Mouse (Mus musculus): ENCODE data around the gene Bmp8a. TPM values are rescaled to one million over a fixed set of nuclear protein-coding genes. Genes with fewer than 3 reads are reported as not detected.
"Not testable (repeated sequence)": the region's sequence is repeated elsewhere in the genome, so short reads cannot be mapped to it uniquely, and the experiment has no call there.

Gene Bmp8a
- polyA plus RNA-seq, 1 experiment, result 1.2 TPM

- Histone ChIP-seq H3K4me3 (no peak overlapping the region), H3ac (ENCODE audit: control insufficient read depth, insufficient read length) (no peak overlapping the region), H3K4me2 (ENCODE audit: low read depth) (no peak overlapping the region), H3K27me3 (ENCODE audit: control insufficient read depth, insufficient read depth, insufficient read length) (no peaks in the 10 kb centered on the region), H3K36me3 (ENCODE audit: control insufficient read depth, insufficient read depth) (no peaks in the 10 kb centered on the region), H3K79me2 (ENCODE audit: control insufficient read depth, insufficient read depth) (no peaks in the 10 kb centered on the region)
- TF ChIP-seq REST (IDR thresholded peaks at IDR 0.05; ENCODE audit: insufficient read depth, insufficient read length), result no peak
- TF ChIP-seq MYOG (IDR thresholded peaks at IDR 0.05; ENCODE audit: control insufficient read depth in 1 of 3, insufficient read depth in 1 of 3, insufficient read length in 2 of 3, low read depth in 2 of 3), result no peak
- no peak for TF ChIP-seq USF1 (IDR thresholded peaks at IDR 0.05; ENCODE audit: low read depth)
- no peak for TF ChIP-seq MAX (IDR thresholded peaks at IDR 0.05; ENCODE audit: low read depth)
- no peak for TF ChIP-seq TCF3 (IDR thresholded peaks at IDR 0.05; ENCODE audit: insufficient read length, low read depth)
- TF ChIP-seq POLR2AphosphoS2 (IDR thresholded peaks at IDR 0.05; ENCODE audit: insufficient read length, low read depth), result no peak
- TF ChIP-seq TCF12 (IDR thresholded peaks at IDR 0.05; ENCODE audit: insufficient read depth, poor library complexity, severe bottlenecking), result no peak
- no peak for TF ChIP-seq CEBPB (IDR thresholded peaks at IDR 0.05; ENCODE audit: insufficient read depth, poor library complexity, severe bottlenecking)
- no peak for TF ChIP-seq POLR2A (IDR thresholded peaks at IDR 0.05; ENCODE audit: insufficient read length, low read depth)
- no peak for TF ChIP-seq E2F4 (IDR thresholded peaks at IDR 0.05; ENCODE audit: insufficient read depth)
- TF ChIP-seq MYOD1 (IDR thresholded peaks at IDR 0.05; ENCODE audit: control insufficient read depth in 1 of 3, insufficient read length in 2 of 3, low read depth in 2 of 3), result no peak
- no peak for TF ChIP-seq SRF (IDR thresholded peaks at IDR 0.05; ENCODE audit: control insufficient read depth, insufficient read length, low read depth)
Measured at GRCm38 (mm10) chr4:123334177-123334576, 8.9 kb downstream of the Bmp8a start.

GRCm38 (mm10) chr4:123333151-123333550, 9.9 kb downstream of the Bmp8a start:
- no peak overlapping the region for H3ac ChIP-seq (ENCODE audit: control insufficient read depth, insufficient read length)
- H3K79me2 ChIP-seq (ENCODE audit: control insufficient read depth, insufficient read depth), result no peaks in the 10 kb centered on the region
- no peak overlapping the region for H3K4me2 ChIP-seq (ENCODE audit: low read depth)
- no peaks in the 10 kb centered on the region for H3K27me3 ChIP-seq (ENCODE audit: control insufficient read depth, insufficient read depth, insufficient read length)
- H3K36me3 ChIP-seq (ENCODE audit: control insufficient read depth, insufficient read depth), result no peaks in the 10 kb centered on the region
- no peak overlapping the region for H3K4me3 ChIP-seq
- TF ChIP-seq E2F4 (IDR thresholded peaks at IDR 0.05; ENCODE audit: insufficient read depth), result no peak
- TF ChIP-seq USF1 (IDR thresholded peaks at IDR 0.05; ENCODE audit: low read depth), result no peak
- no peak for TF ChIP-seq SRF (IDR thresholded peaks at IDR 0.05; ENCODE audit: control insufficient read depth, insufficient read length, low read depth)
- no peak for TF ChIP-seq MYOG (IDR thresholded peaks at IDR 0.05; ENCODE audit: control insufficient read depth in 1 of 3, insufficient read depth in 1 of 3, insufficient read length in 2 of 3, low read depth in 2 of 3)
- TF ChIP-seq MAX (IDR thresholded peaks at IDR 0.05; ENCODE audit: low read depth), result no peak
- TF ChIP-seq TCF12 (IDR thresholded peaks at IDR 0.05; ENCODE audit: insufficient read depth, poor library complexity, severe bottlenecking), result no peak

GRCm38 (mm10) chr4:123331961-123332360, 11.1 kb downstream of the Bmp8a start:
- not testable (repeated sequence) for H3K4me2 ChIP-seq (ENCODE audit: low read depth); H3K4me3 ChIP-seq; H3K79me2 ChIP-seq (ENCODE audit: control insufficient read depth, insufficient read depth); H3K27me3 ChIP-seq (ENCODE audit: control insufficient read depth, insufficient read depth, insufficient read length); H3ac ChIP-seq (ENCODE audit: control insufficient read depth, insufficient read length); H3K36me3 ChIP-seq (ENCODE audit: control insufficient read depth, insufficient read depth)

- Histone ChIP-seq H3K4me3 (no peak overlapping the region), H3K4me2 (ENCODE audit: low read depth) (no peak overlapping the region), H3K36me3 (ENCODE audit: control insufficient read depth, insufficient read depth) (no peaks in the 10 kb centered on the region), H3K79me2 (ENCODE audit: control insufficient read depth, insufficient read depth) (no peaks in the 10 kb centered on the region), H3K27me3 (ENCODE audit: control insufficient read depth, insufficient read depth, insufficient read length) (no peaks in the 10 kb centered on the region), H3ac (ENCODE audit: control insufficient read depth, insufficient read length) (no peak overlapping the region)
- no peak for TF ChIP-seq TCF3 (IDR thresholded peaks at IDR 0.05; ENCODE audit: insufficient read length, low read depth)
- TF ChIP-seq MAX (IDR thresholded peaks at IDR 0.05; ENCODE audit: low read depth), result no peak
- TF ChIP-seq USF1 (IDR thresholded peaks at IDR 0.05; ENCODE audit: low read depth), result no peak
- no peak for TF ChIP-seq REST (IDR thresholded peaks at IDR 0.05; ENCODE audit: insufficient read depth, insufficient read length)
- TF ChIP-seq MYOG (IDR thresholded peaks at IDR 0.05; ENCODE audit: control insufficient read depth in 1 of 3, insufficient read depth in 1 of 3, insufficient read length in 2 of 3, low read depth in 2 of 3), result no peak
- no peak for TF ChIP-seq MYOD1 (IDR thresholded peaks at IDR 0.05; ENCODE audit: control insufficient read depth in 1 of 3, insufficient read length in 2 of 3, low read depth in 2 of 3)
- TF ChIP-seq CEBPB (IDR thresholded peaks at IDR 0.05; ENCODE audit: insufficient read depth, poor library complexity, severe bottlenecking), result no peak
- no peak for TF ChIP-seq POLR2A (IDR thresholded peaks at IDR 0.05; ENCODE audit: insufficient read length, low read depth)
- no peak for TF ChIP-seq POLR2AphosphoS2 (IDR thresholded peaks at IDR 0.05; ENCODE audit: insufficient read length, low read depth)
- no peak for TF ChIP-seq TCF12 (IDR thresholded peaks at IDR 0.05; ENCODE audit: insufficient read depth, poor library complexity, severe bottlenecking)
- no peak for TF ChIP-seq SRF (IDR thresholded peaks at IDR 0.05; ENCODE audit: control insufficient read depth, insufficient read length, low read depth)
- no peak for TF ChIP-seq E2F4 (IDR thresholded peaks at IDR 0.05; ENCODE audit: insufficient read depth)
Measured at GRCm38 (mm10) chr4:123331326-123331725, 11.7 kb downstream of the Bmp8a start.

- H3K4me2 ChIP-seq (ENCODE audit: low read depth), result no peak overlapping the region
- H3K4me3 ChIP-seq, result no peak overlapping the region
- H3K79me2 ChIP-seq (ENCODE audit: control insufficient read depth, insufficient read depth), result no peaks in the 10 kb centered on the region
- no peaks in the 10 kb centered on the region for H3K36me3 ChIP-seq (ENCODE audit: control insufficient read depth, insufficient read depth)
- H3ac ChIP-seq (ENCODE audit: control insufficient read depth, insufficient read length), result no peak overlapping the region
- TF ChIP-seq POLR2AphosphoS2 (IDR thresholded peaks at IDR 0.05; ENCODE audit: insufficient read length, low read depth) (no peak), REST (IDR thresholded peaks at IDR 0.05; ENCODE audit: insufficient read depth, insufficient read length) (no peak), MYOD1 (IDR thresholded peaks at IDR 0.05; ENCODE audit: control insufficient read depth in 1 of 3, insufficient read length in 2 of 3, low read depth in 2 of 3) (no peak), SRF (IDR thresholded peaks at IDR 0.05; ENCODE audit: control insufficient read depth, insufficient read length, low read depth) (no peak), USF1 (IDR thresholded peaks at IDR 0.05; ENCODE audit: low read depth) (no peak), MAX (IDR thresholded peaks at IDR 0.05; ENCODE audit: low read depth) (no peak), CEBPB (IDR thresholded peaks at IDR 0.05; ENCODE audit: insufficient read depth, poor library complexity, severe bottlenecking) (no peak), E2F4 (IDR thresholded peaks at IDR 0.05; ENCODE audit: insufficient read depth) (no peak), POLR2A (IDR thresholded peaks at IDR 0.05; ENCODE audit: insufficient read length, low read depth) (no peak), TCF3 (IDR thresholded peaks at IDR 0.05; ENCODE audit: insufficient read length, low read depth) (no peak), MYOG (IDR thresholded peaks at IDR 0.05; ENCODE audit: control insufficient read depth in 1 of 3, insufficient read depth in 1 of 3, insufficient read length in 2 of 3, low read depth in 2 of 3) (no peak), TCF12 (IDR thresholded peaks at IDR 0.05; ENCODE audit: insufficient read depth, poor library complexity, severe bottlenecking) (no peak)
- H3K27me3 ChIP-seq (ENCODE audit: control insufficient read depth, insufficient read depth, insufficient read length), result no peaks in the 10 kb centered on the region
Measured at GRCm38 (mm10) chr4:123328946-123329345, 14.1 kb downstream of the Bmp8a start.

Measured in myocyte (in vitro differentiated cells).